Mouse (Mus musculus) bone marrow, adult 2 months (tissue): ENCODE measurements at regions not wholly inside any gene's neighbourhood (a gene's known extent, or its start where the extent isn't known, plus 50 kb on each side); places are given as distances from the start of the nearest gene placed in this dataset.

Source experiments
- H3K27ac ChIP-seq: fragments of 200-500 bp; 2 replicates; pipeline ENCODE4 v1.5.1; 2012; ENCODE audit warnings: low read depth, mild to moderate bottlenecking, control low read depth, inconsistent platforms, low read length; ENCODE audit not compliant: control insufficient read depth, poor library complexity, insufficient read depth
- H3K4me1 ChIP-seq: fragments of 200-500 bp; 2 replicates; pipeline ENCODE4 v1.6.1; 2011; ENCODE audit warnings: low read length; ENCODE audit not compliant: control insufficient read depth, insufficient read depth
- H3K4me3 ChIP-seq: fragments of 200-500 bp; replicated peaks from 2 replicates; pipeline ENCODE3; 2011; ENCODE audit warnings: mild to moderate bottlenecking, low read depth, low read length, control low read depth; ENCODE audit not compliant: control insufficient read depth
- CTCF ChIP-seq: fragments of 200-500 bp; IDR thresholded peaks from 2 replicates; pipeline ENCODE4 v1.5.1; 2011; ENCODE audit warnings: low read length, control low read depth; ENCODE audit not compliant: control insufficient read depth, insufficient read depth
- POLR2A ChIP-seq: fragments of 200-500 bp; IDR thresholded peaks from 2 replicates; pipeline ENCODE4 v1.6.1; 2011; ENCODE audit warnings: low read depth, mild to moderate bottlenecking, control low read depth, low read length, borderline replicate concordance; ENCODE audit not compliant: control insufficient read depth
- WGBS: fragments of 180-500 bp; shearing (Covaris S2); methylation state at CpG from one replicate; pipeline ENCODE4 v1.1.7; 2018; 5-methylcytosine and 5-hydroxymethylcytosine counted together

GRCm38 (mm10) chr4:48725660-48726348 lies 62.5 kb downstream of the Cavin4 start:
- no peak overlapping the region for H3K27ac ChIP-seq
- 79% methylated on average over 13 of the region's 13 CpGs for WGBS
- TF ChIP-seq CTCF (no peak), POLR2A (no peak)
- H3K4me1 ChIP-seq, result no peaks in the 10 kb centered on the region
- H3K4me3 ChIP-seq, result no peak overlapping the region

- Histone ChIP-seq H3K27ac (no peak overlapping the region), H3K4me1 (no peaks in the 10 kb centered on the region), H3K4me3 (no peak overlapping the region)
- WGBS, result 86% methylated on average over 11 of the region's 11 CpGs
- TF ChIP-seq CTCF (no peak), POLR2A (no peak)
Observed at GRCm38 (mm10) chr4:48726349-48726835, 63.1 kb downstream of the Cavin4 start.

DNA sequence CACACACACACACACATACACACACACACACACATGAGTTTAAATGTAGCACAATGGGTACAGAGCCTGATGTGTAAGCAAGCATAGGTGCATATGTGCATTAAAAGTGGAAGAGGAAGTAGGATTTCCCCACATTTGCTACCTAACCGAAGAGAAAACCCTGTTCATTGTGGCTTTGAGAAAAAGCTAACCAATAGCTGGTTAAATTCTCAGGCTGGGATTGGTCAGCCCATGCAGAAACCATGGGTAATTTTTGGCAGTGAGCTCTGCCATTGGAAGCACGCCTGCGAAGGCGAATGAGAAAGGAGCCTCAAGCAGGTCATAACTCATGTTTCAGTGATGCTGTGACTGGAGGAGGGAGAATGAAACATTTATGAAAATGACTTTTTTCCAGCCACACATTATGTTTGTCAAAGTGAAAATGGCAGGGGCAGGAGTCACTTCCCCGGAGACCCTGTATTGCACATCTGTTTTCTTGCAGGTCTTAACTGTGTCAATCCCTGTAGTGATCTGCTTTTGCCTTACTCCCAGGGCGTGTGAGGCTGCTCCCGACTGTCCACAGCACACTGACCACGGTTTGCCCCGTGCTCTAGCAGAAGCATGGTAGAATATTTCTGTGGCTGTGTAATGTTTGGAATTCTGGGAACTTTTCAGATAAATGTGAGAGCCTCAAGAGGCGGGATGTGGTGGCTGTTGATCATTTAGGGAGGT lies 71.7 kb downstream of the Cavin4 start:
- no peak overlapping the region for H3K4me3 ChIP-seq
- 30% methylated on average over 10 of the region's 10 CpGs for WGBS
- no peaks in the 10 kb centered on the region for H3K4me1 ChIP-seq
- no peak overlapping the region for H3K27ac ChIP-seq
- no peak for TF ChIP-seq CTCF
- no peak for TF ChIP-seq POLR2A

DNA sequence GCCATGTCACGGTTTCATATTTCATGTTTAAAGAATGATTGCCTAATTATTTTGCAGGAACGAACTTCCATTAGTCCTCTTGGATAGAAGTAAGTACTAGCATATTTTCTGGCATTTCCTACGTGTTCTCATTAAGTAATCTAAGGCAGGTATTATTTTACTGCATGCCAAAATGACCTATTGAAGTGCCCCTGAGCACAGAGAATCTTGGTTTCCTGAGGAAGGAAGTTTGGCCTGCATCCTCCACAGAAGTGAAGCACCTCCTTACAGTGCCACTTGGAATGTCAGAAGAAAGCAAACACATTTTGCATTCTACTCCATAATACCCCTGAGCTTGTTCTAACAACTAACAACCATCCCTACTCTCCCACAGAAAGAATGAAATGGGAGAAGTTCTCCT lies 82.9 kb downstream of the Cavin4 start:
- TF ChIP-seq CTCF, result no peak
- TF ChIP-seq POLR2A, result no peak
- WGBS, result 42% methylated on average over 3 of the region's 3 CpGs
- H3K4me1 ChIP-seq, result no peaks in the 10 kb centered on the region
- H3K27ac ChIP-seq, result no peak overlapping the region
- no peak overlapping the region for H3K4me3 ChIP-seq

- 83% methylated on average over 7 of the region's 7 CpGs for WGBS
- H3K4me1 ChIP-seq, result no peaks in the 10 kb centered on the region
- H3K27ac ChIP-seq, result no peak overlapping the region
- H3K4me3 ChIP-seq, result no peak overlapping the region
- TF ChIP-seq CTCF (no peak), POLR2A (no peak)
Observed at GRCm38 (mm10) chr4:48749566-48749965, 86.3 kb downstream of the Cavin4 start.

DNA sequence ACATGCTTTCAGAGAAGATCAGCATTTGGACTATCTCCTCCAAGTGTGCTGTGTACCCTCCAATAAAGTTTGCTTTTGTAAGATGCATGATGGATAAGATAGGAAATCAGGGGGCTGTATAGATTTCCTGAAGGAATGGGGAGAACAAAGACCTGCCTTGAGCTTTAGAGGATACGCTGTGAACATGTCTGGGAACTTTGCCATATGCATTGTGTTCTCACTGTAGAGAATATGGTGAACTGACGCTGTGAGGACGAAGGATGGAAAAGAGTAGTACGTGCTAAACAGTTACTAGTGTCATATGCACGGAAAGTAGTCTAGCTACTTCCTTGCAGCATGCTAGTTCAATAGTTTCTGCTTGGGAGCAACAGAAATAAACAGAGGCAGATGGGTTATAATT lies 86.8 kb downstream of the Cavin4 start:
- 80% methylated on average over 5 of the region's 5 CpGs for WGBS
- no peak overlapping the region for H3K27ac ChIP-seq
- TF ChIP-seq POLR2A, result no peak
- H3K4me3 ChIP-seq, result no peak overlapping the region
- no peaks in the 10 kb centered on the region for H3K4me1 ChIP-seq

GRCm38 (mm10) chr4:48754466-48755171 lies 91.3 kb downstream of the Cavin4 start:
- Histone ChIP-seq H3K4me1 (no peaks in the 10 kb centered on the region), H3K27ac (no peak overlapping the region), H3K4me3 (no peak overlapping the region)
- TF ChIP-seq POLR2A (no peak), CTCF (no peak)
- WGBS, result 26% methylated on average over 13 of the region's 13 CpGs

DNA sequence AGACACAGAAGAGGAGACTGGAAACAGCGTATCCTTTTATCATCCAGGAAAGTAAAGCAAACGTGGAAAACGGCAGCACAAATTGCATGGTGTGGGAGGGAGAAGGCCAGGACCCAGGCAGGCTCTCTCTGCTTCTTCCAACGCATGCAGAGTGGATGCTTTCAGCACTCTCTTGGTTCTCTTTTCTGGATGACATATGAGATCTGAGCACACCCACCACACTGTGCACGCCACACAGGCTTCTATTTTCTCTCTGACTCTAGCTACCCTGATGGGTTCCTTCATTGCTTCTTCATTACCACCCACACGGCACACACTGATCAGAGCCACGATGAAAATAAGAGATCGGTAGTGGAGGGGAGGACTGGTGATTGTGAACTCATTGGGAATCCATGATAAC lies 97.3 kb downstream of the Cavin4 start:
- 82% methylated on average over 8 of the region's 8 CpGs for WGBS
- no peak overlapping the region for H3K27ac ChIP-seq
- H3K4me3 ChIP-seq, result no peak overlapping the region
- TF ChIP-seq CTCF, result no peak
- TF ChIP-seq POLR2A, result no peak
- no peaks in the 10 kb centered on the region for H3K4me1 ChIP-seq
